Mouse (Mus musculus): ENCODE measurements around the gene Zfp661.

GRCm38 (mm10) chr2:127625659-127626058 is 38.8 kb upstream of the Zfp661 start:
- TF ChIP-seq CTCF (IDR thresholded peaks at IDR 0.05) (no peak), EP300 (IDR thresholded peaks at IDR 0.05) (peak; percentile 84)

Data from lung, postnatal 0 days (tissue).